Mouse (Mus musculus): ENCODE measurements around the gene Kazald1. TPM values are rescaled to one million over a fixed set of nuclear protein-coding genes. Genes with fewer than 3 reads are reported as not detected.
A peak's percentile ranks its signal among the peaks of the same experiment; 100 is the strongest.

The Kazald1 gene
- polyA plus RNA-seq, 1 experiment from 2014 or later = 2.2 TPM

GRCm38 (mm10) chr19:45065226-45065625, 9.8 kb upstream of the Kazald1 start:
- WGBS = 2% methylated on average over 21 of the region's 21 CpGs
- Histone ChIP-seq H3K27me3 (ENCODE audit: control insufficient read depth, insufficient read depth, low read length) (peaks cover 43% of the 10 kb centered on the region), H3K27ac (replicated peaks; ENCODE audit: low read depth, low read length) (no peak overlapping the region), H3K36me3 (ENCODE audit: control insufficient read depth, insufficient read depth, low read length) (no peaks in the 10 kb centered on the region), H3K4me3 (ENCODE audit: low read depth, low read length) (no peak overlapping the region), H3K9ac (ENCODE audit: low read length) (no peak overlapping the region), H3K4me2 (ENCODE audit: low read depth, severe bottlenecking) (no peak overlapping the region), H3K4me1 (ENCODE audit: control insufficient read depth, insufficient read depth, low read length) (no peaks in the 10 kb centered on the region), H3K9me3 (ENCODE audit: control insufficient read depth, low read length) (no peaks in the 10 kb centered on the region)
- ATAC-seq (ENCODE audit: insufficient number of reproducible peaks, low FRiP score, low TSS enrichment, low read depth) = no peak
- DNase-seq (ENCODE audit: low spot score) = no peak

- no peaks in the 10 kb centered on the region for H3K9me3 ChIP-seq (ENCODE audit: control insufficient read depth, low read length)
- no peaks in the 10 kb centered on the region for H3K36me3 ChIP-seq (ENCODE audit: control insufficient read depth, insufficient read depth, low read length)
- H3K4me3 ChIP-seq (ENCODE audit: low read depth, low read length) = no peak overlapping the region
- peaks cover 45% of the 10 kb centered on the region for H3K27me3 ChIP-seq (ENCODE audit: control insufficient read depth, insufficient read depth, low read length)
- no peak overlapping the region for H3K27ac ChIP-seq (replicated peaks; ENCODE audit: low read depth, low read length)
- no peak for DNase-seq (ENCODE audit: low spot score)
- no peaks in the 10 kb centered on the region for H3K4me1 ChIP-seq (ENCODE audit: control insufficient read depth, insufficient read depth, low read length)
- no peak overlapping the region for H3K9ac ChIP-seq (ENCODE audit: low read length)
- H3K4me2 ChIP-seq (ENCODE audit: low read depth, severe bottlenecking) = no peak overlapping the region
- no peak for ATAC-seq (ENCODE audit: insufficient number of reproducible peaks, low FRiP score, low TSS enrichment, low read depth)
- 24% methylated on average over 17 of the region's 17 CpGs for WGBS
Measured at GRCm38 (mm10) chr19:45067170-45067569, 7.9 kb upstream of the Kazald1 start.

- no peak for ATAC-seq (ENCODE audit: insufficient number of reproducible peaks, low FRiP score, low TSS enrichment, low read depth)
- H3K27me3 ChIP-seq (ENCODE audit: control insufficient read depth, insufficient read depth, low read length) = peaks cover 45% of the 10 kb centered on the region
- no peak overlapping the region for H3K9ac ChIP-seq (ENCODE audit: low read length)
- no peaks in the 10 kb centered on the region for H3K4me1 ChIP-seq (ENCODE audit: control insufficient read depth, insufficient read depth, low read length)
- H3K36me3 ChIP-seq (ENCODE audit: control insufficient read depth, insufficient read depth, low read length) = no peaks in the 10 kb centered on the region
- DNase-seq (ENCODE audit: low spot score) = no peak
- H3K9me3 ChIP-seq (ENCODE audit: control insufficient read depth, low read length) = no peaks in the 10 kb centered on the region
- H3K27ac ChIP-seq (replicated peaks; ENCODE audit: low read depth, low read length) = no peak overlapping the region
- no peak overlapping the region for H3K4me3 ChIP-seq (ENCODE audit: low read depth, low read length)
- H3K4me2 ChIP-seq (ENCODE audit: low read depth, severe bottlenecking) = no peak overlapping the region
- 78% methylated on average over 7 of the region's 7 CpGs for WGBS
Measured at GRCm38 (mm10) chr19:45067758-45068510, 7.1 kb upstream of the Kazald1 start.

- 9% methylated on average over 20 of the region's 20 CpGs for WGBS
- Histone ChIP-seq H3K36me3 (ENCODE audit: control insufficient read depth, insufficient read depth, low read length) (no peaks in the 10 kb centered on the region), H3K4me2 (ENCODE audit: low read depth, severe bottlenecking) (peak overlapping the region; percentile 76), H3K9ac (ENCODE audit: low read length) (peak overlapping the region; percentile 62), H3K9me3 (ENCODE audit: control insufficient read depth, low read length) (no peaks in the 10 kb centered on the region), H3K27me3 (ENCODE audit: control insufficient read depth, insufficient read depth, low read length) (peaks cover 39% of the 10 kb centered on the region), H3K27ac (replicated peaks; ENCODE audit: low read depth, low read length) (peak overlapping the region; percentile 49; the same call in 1 of the 2 replicates), H3K4me3 (ENCODE audit: low read depth, low read length) (peak overlapping the region; percentile 55), H3K4me1 (ENCODE audit: control insufficient read depth, insufficient read depth, low read length) (peaks cover 11% of the 10 kb centered on the region)
- ATAC-seq (ENCODE audit: insufficient number of reproducible peaks, low FRiP score, low TSS enrichment, low read depth) (no peak), DNase-seq (ENCODE audit: low spot score) (peak; percentile 93)
Measured at GRCm38 (mm10) chr19:45073871-45074542, 1.0 kb upstream of the Kazald1 start.

- Histone ChIP-seq H3K4me1 (ENCODE audit: control insufficient read depth, insufficient read depth, low read length) (peaks cover 22% of the 10 kb centered on the region), H3K27ac (replicated peaks; ENCODE audit: low read depth, low read length) (no peak overlapping the region), H3K4me3 (ENCODE audit: low read depth, low read length) (peak overlapping the region; percentile 55), H3K27me3 (ENCODE audit: control insufficient read depth, insufficient read depth, low read length) (peaks cover 54% of the 10 kb centered on the region), H3K9ac (ENCODE audit: low read length) (no peak overlapping the region), H3K9me3 (ENCODE audit: control insufficient read depth, low read length) (no peaks in the 10 kb centered on the region), H3K4me2 (ENCODE audit: low read depth, severe bottlenecking) (peak overlapping the region; percentile 76), H3K36me3 (ENCODE audit: control insufficient read depth, insufficient read depth, low read length) (no peaks in the 10 kb centered on the region)
- ATAC-seq (ENCODE audit: insufficient number of reproducible peaks, low FRiP score, low TSS enrichment, low read depth) = peak; percentile 53
- no peak for DNase-seq (ENCODE audit: low spot score)
- under 1% methylated on average over 32 of the region's 32 CpGs for WGBS
Measured at GRCm38 (mm10) chr19:45075323-45076035, 438 bp downstream of the Kazald1 start.

- Histone ChIP-seq H3K36me3 (ENCODE audit: control insufficient read depth, insufficient read depth, low read length) (no peaks in the 10 kb centered on the region), H3K4me3 (ENCODE audit: low read depth, low read length) (peak overlapping the region; percentile 55), H3K27me3 (ENCODE audit: control insufficient read depth, insufficient read depth, low read length) (peaks cover 60% of the 10 kb centered on the region), H3K4me1 (ENCODE audit: control insufficient read depth, insufficient read depth, low read length) (peaks cover 28% of the 10 kb centered on the region), H3K9ac (ENCODE audit: low read length) (no peak overlapping the region), H3K9me3 (ENCODE audit: control insufficient read depth, low read length) (no peaks in the 10 kb centered on the region), H3K27ac (replicated peaks; ENCODE audit: low read depth, low read length) (no peak overlapping the region), H3K4me2 (ENCODE audit: low read depth, severe bottlenecking) (peak overlapping the region; percentile 76; the same call in 1 of the 2 replicates)
- no peak for DNase-seq (ENCODE audit: low spot score)
- ATAC-seq (ENCODE audit: insufficient number of reproducible peaks, low FRiP score, low TSS enrichment, low read depth) = no peak
- WGBS = 8% methylated on average over 17 of the region's 17 CpGs
Measured at GRCm38 (mm10) chr19:45076036-45076575, 1.1 kb downstream of the Kazald1 start.

- Histone ChIP-seq H3K4me2 (ENCODE audit: low read depth, severe bottlenecking) (peak overlapping the region; percentile 76), H3K9me3 (ENCODE audit: control insufficient read depth, low read length) (no peaks in the 10 kb centered on the region), H3K4me1 (ENCODE audit: control insufficient read depth, insufficient read depth, low read length) (peaks cover 29% of the 10 kb centered on the region), H3K4me3 (ENCODE audit: low read depth, low read length) (peak overlapping the region; percentile 30), H3K27ac (replicated peaks; ENCODE audit: low read depth, low read length) (no peak overlapping the region), H3K36me3 (ENCODE audit: control insufficient read depth, insufficient read depth, low read length) (no peaks in the 10 kb centered on the region), H3K9ac (ENCODE audit: low read length) (no peak overlapping the region; the same call in 1 of the 2 replicates), H3K27me3 (ENCODE audit: control insufficient read depth, insufficient read depth, low read length) (peaks cover 61% of the 10 kb centered on the region)
- DNase-seq (ENCODE audit: low spot score) = peak; percentile 73
- under 1% methylated on average over 62 of the region's 62 CpGs for WGBS
- no peak for ATAC-seq (ENCODE audit: insufficient number of reproducible peaks, low FRiP score, low TSS enrichment, low read depth)
Measured at GRCm38 (mm10) chr19:45076586-45077510, 1.8 kb downstream of the Kazald1 start.

Measured in limb, embryonic 11.5 days (tissue).